Mouse (Mus musculus): ENCODE measurements around the gene Eif3m.
"Not testable (repeated sequence)": the region's sequence is repeated elsewhere in the genome, so short reads cannot be mapped to it uniquely, and the experiment has no call there.

The Eif3m gene

DNA sequence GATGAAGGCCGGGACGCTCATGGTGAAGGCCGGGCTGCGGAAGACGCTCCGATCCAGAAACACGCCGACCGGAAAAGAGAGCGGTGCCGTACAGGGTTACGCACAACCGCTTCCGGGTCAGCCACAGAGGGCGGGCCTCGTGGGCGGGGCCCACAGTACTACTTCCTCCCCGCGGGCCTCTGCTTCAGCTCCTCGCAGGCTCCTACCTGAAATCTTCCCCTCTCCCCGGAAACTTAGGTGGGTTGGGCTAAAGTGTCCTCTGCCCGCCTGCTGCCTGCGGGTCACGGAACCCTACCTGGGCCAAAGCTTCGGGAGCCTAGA is at the start of gene Eif3m:
Gene Eif3m (minus strand): TSS at position 114 of the 321 bp plus-strand sequence.
- peak; percentile 93 to 94 for DNase-seq

DNA sequence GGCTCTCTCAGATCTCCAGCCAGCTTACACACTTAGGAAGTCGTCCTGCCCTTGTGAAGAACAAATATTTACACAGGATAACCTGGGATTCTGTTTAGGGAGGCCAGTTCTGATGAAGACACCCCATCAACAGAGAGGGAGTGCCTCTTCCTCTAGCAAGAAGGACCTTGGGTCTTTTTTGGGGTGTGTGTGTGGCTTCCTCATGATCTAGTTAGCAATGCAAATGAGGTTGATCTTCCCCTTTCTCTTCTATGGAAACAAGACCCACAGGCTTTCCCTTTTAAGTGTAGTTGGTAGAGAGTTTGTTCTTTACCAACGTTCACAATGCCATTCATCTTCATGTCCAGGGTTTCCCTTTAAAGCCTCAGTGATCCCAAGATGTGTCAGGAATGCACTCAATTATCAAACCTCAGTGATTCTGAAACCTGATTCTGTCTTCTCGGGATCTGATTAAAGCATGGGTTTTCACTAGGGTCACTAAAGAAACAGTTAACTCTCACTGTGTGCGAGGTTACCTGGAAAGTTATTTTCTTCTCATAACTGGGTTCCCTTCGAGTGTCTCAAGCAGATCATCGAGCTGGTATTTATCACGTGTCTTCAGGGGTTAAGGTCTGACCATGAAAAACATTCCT is 46.0 kb upstream of the Eif3m start:
- DNase-seq: no peak

DNA sequence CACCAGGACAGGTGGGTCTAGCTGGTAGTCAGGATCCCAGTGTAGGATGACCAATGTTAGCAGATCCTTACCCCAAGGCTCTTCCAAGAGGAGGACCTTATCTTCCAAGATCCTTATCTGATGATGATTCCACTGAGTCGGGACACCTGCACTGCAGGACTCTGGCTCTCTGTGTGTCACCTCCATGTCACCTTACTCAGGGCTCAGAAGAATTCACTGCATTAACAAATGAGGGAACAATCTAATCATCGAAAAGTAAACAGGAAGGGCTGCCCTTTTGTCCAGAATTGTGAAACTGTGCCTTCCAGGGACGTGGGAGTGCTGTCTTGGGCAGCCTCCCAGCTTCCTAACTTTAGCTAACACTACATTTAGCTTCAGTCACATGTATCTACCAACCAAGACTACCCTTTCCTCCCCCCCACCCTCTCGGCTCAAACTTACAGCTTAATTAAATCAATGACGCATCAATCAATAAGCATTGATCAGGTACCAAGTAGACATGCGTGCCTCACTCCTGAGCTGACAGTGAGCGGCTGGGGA is 41.8 kb upstream of the Eif3m start:
- no peak for DNase-seq

DNA sequence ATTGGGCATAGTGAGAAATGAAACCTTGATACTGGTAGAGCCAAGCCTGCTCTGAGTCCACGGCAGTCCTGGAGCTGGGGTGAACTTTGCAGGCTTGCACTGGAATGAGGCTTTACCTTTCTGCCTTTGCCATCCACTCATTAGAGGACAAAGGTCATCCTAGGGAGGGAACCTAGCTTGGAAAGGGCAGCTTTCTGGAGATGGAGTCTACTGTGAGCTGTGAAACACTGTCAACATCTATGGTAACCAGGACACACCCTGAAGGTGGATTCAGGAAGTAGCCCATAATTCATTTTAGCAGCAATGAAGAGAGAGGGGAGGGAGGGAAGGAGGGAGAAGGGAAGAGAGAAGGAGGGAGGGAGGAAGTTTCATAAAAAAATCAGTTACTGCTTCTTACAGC is 38.6 kb upstream of the Eif3m start:
- no peak for DNase-seq

DNA sequence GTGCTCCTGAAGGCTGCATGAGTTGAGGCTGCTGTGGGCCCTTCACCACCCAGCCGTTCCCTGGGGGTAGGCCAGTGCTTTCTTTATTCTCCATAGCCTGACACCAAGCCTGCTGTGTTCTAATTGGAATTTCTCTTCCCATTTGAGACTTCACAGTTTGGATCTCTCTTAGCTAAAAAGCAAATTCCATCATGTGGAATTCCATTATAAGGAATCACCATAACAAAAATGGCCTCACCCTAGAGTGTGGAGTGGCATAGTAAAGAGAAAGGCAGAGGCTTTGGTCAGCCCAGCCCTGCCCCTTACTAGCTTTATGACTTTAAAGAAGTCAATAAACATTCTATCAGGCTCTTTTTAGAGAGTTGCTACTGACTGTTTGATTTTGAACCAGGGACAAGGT is 31.4 kb upstream of the Eif3m start:
- DNase-seq: no peak

DNA sequence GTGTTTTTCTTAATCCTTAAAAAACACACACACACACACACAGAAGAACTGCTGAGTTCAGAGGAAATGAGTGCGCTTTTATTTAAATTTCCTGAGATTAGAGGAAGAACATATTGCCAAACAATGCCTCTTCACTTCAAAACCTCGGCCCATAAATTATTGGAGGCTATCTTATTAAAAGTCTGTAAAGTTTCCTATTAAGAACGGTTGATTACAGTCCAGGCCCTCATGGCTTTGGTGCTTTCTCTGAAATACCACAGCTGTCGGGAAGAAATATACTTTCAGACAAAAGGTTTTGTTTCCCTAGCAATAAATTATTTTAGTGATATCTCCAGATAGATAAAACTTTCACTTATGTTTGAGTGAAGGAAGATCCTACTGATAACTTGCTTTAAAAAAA is 26.3 kb upstream of the Eif3m start:
- no peak for DNase-seq

DNA sequence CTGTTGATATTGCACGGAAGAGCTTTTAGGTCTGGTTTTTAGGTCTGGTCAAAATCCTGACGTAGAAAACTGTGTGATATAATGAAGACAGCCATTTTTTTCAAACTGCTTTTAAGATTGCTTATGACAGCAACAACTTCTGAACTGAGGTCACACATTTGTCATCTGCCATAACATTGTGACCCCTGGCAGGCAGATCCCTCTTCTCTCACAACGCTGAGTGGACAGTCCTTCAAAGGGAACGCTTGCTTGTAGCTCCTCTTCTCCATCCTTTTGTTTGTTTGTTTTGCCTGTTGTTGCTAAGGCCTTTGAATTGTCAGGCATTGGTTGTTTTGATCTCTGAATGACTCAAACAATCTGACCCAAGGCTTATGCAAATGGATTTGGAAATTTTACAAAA is 24.0 kb upstream of the Eif3m start:
- no peak for DNase-seq

DNA sequence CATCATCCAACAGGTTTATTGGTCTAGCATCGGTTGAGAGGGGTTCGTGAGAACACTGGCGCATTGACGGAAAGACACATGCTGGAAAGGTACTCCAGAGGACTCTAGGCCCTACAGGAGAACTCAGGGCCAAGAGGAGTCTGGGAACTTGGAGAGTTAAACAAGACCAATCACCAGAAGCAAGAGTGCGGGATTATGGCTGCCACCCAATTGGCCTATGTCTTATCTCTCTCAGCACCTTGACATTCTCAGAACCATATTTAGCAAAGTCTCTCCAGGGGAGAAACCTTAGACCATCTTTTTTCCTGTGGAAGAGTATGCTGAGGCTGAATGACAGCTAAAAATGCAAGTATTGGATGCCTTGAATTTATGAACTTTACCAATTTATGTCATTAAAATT is 22.0 kb upstream of the Eif3m start:
- no peak for DNase-seq

DNA sequence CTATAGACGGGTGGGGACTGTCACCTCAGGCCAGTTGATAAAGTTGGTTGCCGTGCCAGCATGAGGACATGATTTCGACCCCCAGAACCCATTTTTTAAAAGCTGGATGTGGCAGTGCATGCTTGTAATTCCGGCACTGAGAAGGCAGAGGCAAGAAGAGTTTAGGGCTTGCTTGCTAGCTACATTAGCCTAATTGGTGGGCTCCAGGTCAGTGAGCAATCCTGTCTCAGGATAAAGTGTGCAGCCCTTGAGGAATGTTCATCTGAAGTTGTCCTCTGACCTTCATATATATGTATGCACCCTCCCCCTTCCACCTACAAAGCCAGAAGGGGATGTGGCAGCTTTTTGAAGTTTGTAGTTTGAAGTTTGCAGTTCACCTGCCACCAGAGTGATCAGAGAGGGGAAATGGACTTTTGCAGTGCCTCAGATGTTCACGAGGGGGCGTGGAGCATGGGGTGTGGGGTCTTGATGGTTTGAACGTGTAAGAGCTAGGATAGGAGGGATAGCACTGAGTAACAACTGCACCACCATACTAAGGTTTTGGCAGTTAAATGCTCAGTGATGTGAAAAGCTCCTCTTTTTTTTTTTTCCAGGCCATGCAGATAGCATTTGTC is 21.2 kb upstream of the Eif3m start:
- no peak for DNase-seq

DNA sequence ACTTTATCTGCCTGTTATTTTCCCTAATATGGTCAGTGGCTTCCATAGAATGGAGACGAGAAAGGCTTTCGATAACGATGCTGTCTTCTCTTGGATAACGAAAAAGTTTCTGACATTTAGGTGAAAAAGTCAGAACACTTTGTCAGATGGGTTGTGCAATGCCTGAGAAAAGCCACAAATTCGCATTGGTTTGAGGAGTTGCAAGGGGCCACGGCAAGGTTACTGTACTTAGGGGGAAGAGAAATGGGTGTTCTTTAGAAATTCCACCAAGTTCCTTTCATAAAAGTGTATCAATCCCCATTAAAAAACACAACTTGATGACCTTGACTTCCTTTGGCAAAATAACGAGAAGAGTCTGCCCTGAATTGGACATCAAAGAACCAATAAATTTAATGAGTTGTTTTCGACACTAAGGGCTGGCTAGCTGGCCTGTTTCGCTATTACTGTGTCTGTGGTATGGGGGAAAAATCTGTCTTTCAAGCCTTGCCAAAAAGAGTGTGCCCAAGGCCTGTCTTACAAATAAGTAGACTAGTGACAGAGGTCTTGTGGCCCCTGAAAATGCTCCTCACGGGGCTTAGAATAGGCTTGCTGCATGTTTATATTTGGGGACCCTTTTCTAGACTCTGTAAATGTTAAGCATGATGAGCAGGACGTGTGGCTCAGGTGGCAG is 19.7 kb upstream of the Eif3m start:
- no peak for DNase-seq

DNA sequence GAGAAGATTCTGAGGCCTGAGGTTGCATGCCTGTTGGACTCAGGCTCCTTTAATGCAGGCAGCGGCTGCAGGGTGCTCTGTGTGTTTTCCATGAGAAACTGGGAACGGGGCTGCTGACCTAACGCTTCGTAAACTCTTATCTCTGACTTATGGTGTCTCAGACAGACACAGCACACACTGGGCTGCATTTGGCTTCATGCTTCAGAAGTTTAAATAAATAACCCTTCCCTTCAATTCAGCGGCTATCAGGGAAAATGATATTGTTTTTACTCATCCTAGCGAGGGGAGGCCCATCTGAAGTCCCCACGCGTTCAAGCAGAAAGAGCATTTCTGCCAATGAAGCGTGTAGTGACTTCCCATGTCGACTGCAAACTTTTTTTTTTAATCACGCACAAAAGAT is 19.1 kb upstream of the Eif3m start:
- DNase-seq: no peak

DNA sequence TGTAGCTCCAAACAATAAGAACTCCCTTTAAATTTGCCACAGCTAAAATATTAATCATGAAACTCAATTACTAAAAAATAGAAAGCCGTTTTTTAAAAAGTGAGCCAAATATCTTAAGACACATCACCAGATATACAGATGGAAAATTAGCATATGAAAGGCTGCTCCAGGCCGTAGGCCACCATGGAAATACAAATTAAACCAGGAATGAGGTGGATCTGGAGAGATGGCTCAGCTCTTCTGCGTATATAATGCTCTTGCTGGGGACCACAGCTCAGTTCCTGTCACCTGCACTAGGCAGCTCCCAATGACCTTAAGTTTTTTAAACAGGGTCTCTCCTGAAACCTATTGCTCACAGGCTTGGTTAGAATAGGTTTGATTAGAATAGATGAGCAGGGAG is 17.2 kb upstream of the Eif3m start:
- DNase-seq: no peak

DNA sequence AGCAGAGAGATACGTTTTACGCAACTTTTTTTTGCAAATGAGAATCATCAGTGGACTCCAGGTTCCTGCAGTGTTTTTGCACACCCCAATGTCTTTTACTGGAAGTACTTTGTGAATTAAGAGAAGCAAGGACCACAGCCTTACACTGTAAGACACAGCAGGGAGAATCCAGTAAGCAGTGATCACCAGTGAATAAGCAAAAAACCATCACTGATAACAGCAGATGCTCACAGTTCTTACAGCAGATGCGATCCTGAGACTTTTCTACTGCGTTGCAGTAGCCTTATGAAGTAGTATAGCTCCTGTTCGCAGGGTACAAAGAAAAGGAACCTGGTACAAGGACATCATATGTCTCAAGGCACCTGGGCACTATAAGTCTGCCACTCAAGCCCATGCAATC is 13.6 kb upstream of the Eif3m start:
- no peak for DNase-seq

DNA sequence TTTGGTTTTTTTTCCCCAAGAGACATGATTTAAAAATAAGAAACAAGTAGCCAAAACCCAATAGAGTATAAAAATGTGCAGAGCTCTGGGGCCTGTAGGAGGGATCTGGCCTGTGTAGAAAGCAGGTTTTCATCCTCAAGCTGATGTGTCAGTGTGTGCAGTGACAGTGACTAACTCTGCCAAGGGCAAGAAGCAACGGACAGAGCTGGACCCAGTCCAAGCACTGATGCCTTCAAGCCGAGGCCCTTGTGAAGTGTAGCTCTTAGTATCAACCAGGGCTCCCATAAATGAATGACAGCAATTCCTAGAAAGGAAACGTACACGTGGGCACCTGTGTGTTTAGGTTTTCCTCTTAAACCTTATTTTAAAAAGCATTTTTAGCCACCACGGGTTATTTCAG is 11.9 kb upstream of the Eif3m start:
- DNase-seq: no peak

DNA sequence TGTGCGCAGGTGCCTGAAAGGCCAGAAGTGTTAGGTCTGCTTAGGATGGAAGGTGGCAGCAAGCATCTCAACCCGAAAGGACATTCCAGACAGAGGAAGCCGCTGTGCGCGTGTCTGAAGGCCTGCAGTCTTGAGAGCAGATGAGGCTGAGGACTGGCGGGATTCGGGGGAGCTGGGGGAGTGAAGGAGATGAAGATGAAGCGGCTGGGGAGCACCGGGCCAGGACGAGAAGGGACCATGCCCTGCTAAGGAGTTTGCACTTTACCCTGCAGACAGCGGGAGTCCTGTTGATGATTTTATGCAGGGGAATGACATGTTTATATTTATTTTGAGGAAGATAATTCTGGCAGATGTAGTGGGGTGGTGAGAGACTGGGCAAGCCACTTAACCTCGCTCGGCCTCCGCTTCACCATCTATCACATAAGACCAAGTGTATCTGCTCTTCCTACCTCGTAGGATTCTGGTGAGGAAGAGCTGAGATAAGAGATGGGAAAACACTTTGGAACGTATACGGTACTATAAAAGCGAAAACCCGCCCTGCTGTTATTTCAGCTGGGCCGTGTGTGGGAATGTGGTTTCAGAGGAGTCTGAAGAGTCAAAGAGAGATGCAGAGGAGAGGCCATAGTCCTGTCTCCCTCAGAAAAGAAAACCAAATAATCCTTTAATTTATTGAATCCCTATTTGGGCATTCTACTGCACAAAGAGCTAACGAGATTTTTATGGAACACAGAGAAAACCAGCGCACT is 10.2 kb upstream of the Eif3m start:
- no peak for DNase-seq

DNA sequence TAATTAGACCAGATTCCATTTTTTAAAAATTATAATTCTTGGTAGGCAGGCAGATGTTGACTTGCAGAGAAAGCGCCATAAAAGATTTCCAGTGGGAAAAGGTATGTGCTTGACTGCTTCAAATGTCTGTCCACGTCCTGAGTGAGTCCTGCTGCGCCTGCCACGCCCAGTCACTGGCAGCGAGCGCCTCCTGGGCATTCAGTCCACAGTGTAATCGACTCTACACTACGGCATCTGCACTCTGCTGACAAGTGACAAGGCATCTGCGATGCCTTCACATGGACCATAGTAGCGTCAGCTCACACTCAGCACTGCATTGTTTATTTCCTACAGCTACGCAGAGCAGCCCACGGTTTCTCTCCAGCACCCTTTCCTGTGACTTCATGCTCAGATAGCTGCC is 8.7 kb upstream of the Eif3m start:
- DNase-seq: not testable (repeated sequence)

DNA sequence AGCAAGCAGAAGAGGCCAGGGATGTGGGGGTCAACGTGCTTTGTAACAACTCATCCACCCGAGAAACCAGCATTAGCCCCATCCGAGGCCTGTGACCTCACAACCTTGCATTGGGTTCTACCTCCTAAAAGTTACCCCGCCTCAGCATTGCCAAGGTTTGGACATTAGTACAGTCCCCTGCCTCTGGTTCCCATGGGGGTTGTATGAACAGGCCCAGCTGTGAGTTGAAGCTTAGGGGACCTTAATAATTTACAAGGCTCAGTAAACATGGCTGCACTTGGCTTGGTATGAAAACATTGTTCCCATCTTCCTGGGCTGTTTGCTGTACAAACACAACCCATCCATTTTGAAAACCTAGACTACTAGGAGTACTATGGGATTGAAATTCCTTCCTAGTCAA is 6.9 kb upstream of the Eif3m start:
- no peak for DNase-seq

DNA sequence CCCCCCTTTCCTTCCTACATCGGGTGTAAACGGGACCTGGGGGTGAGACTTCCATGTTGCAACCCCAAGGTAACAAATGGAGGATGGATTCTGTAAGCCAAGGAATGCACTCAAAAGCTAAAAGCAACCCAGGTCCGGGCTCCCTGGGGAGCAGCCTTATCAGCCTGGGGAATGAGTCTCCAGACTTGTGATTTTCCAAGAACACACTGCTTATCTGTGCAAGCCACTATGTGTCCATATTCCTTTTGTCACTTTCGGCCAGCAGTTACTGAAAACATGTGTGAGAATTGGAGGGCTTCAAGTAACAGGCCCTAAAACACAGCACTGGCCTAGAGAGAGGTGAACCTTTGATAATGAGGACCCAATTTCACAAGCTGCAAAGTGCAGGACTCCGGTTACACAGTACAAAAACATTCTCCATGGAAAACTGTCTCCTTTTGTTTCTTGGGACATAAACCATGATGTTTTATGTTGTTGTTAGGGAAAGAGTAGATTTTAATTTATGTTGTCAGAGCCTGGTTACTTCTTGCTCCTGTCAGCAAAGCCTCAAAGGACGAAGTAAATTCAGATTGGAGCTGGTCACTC is 6.2 kb upstream of the Eif3m start:
- no peak for DNase-seq

DNA sequence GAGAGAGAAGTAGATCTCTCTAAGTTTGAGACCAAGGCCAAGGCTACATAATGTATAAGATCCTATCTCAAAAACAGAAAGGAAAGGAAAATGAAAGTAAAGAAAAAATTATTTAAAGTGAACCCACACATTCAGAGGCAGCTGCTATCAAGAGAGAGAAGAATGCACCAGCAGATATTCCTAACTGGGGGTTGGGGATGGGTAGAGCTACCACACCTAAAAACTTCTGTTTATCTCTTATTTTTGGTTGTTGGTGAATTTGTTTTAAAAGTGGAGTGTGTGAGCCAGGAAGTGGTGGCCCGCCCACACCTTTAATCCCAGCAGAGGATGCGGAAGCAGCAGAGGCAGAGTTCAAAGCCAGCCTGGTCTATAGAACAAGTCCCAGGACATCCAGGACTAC is 5.0 kb upstream of the Eif3m start:
- no peak for DNase-seq

DNA sequence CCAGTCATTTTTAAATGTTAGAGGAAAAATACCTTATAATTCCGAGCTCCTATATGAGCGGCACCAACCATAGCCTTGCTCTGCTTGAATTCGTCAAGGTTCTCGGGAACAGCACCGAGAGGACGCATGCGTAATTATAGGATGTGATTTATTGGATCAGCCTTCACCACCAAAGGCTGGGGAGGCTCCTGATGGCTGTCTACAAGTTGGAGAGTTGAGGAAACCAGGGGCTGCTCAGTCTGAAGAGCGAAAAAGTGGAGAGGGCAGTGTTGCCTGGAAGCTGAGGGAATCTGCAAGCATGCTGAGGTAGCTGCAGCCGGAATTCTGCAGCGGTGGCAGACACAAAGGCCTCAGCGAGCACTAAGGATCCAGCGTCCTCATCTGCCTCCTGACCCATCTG is 4.4 kb upstream of the Eif3m start:
- DNase-seq: no peak

DNA sequence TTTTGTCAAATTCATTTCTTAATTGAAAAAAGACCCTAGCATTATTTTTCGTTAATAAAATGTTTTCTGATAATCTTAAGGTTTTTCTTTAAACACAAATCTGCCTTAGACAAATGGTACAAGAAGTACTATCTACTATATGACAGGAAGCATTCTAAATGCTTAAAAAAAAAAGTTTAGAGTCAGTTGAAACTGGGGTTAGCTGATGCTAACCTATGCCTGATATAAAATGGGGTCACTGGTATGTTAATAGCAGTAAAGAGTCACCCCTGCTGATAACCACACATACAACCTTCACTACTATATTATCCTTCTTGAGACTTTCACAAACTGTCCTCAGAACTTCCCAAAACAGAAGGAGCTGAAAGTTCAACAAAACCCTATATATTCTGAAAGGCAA is 2.6 kb upstream of the Eif3m start:
- no peak for DNase-seq

DNA sequence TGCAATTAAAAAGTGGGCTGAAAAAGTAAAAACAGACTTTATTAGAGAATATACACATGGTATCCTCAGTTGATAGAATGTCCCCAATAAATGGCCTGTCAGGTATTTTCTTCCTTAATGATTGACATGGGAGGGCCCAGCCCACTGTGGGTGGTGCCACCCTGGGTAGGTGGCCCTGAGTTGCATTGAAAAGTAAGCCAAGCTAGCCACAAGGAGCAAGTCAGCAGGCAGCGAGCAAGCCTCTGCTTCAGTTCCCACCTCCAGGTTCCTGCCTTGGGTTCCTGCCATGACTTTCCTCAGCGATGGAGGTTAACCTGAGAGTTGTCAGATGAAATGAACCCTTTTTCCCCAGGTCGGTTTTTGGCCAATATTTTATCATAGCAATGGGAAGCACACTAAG is 922 bp upstream of the Eif3m start:
- DNase-seq: no peak

DNA sequence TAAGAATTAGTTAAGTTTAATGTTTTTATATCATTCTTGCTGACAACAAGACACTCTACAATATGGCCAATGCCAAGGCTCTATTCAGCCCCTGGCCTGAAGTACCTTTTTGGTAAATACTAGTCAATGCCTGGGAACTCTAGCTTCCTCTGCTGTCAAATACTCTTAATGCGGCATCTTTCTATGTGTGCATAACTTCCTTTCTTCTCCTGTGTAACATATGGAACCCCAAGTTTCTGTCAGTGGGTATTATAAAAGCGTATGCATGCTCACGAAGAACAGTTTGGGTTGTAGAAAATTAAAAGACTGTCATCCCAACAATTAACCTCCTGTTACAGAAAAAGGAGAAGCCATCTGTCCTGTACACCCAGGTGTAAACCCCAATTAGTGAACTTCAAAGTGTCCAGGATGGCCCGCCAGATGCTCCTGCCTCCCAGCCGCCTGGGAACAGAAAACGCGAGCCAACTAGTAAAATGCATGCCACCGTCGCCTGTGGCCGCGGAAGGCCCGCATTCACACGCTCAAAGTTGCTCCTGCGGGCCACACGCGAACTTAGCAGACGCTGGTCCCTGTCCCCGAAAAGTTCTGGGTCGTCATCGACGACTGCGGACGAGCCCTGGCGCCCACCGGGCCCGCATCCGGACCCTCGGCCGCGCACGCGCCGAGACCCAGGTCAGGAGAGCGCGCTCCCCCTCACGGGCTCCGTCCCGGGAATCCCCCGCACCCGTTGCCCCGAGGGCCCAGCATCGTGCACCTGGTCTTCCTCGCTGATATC is 501 bp downstream of the Eif3m start:
- no peak for DNase-seq
